Mouse (Mus musculus) lung, adult 2 months (tissue): ENCODE measurements around the gene Ctdsp2.

ENCODE experiments used
- CTCF ChIP-seq: fragments of 200-500 bp; IDR thresholded peaks from 2 replicates; pipeline ENCODE4 v1.5.1; 2011; ENCODE audit warnings: mild to moderate bottlenecking, low read length, control low read depth; ENCODE audit not compliant: insufficient read depth
- POLR2A ChIP-seq: fragments of 200-500 bp; IDR thresholded peaks from 2 replicates; pipeline ENCODE4 v1.6.1; 2011; ENCODE audit warnings: low read depth, mild to moderate bottlenecking, control low read depth, low read length, borderline replicate concordance; ENCODE audit errors: extremely low read depth

GRCm38 (mm10) chr10:127003806-127004205, 25.3 kb downstream of the Ctdsp2 start:
- TF ChIP-seq CTCF, result no peak
- TF ChIP-seq POLR2A, result no peak
